Mouse (Mus musculus): ENCODE data around the gene Slc9a8. TPM values are rescaled to one million over a fixed set of nuclear protein-coding genes. Genes with fewer than 3 reads are reported as not detected.

Gene Slc9a8
- polyA plus RNA-seq, 1 experiment from 2014 or later = 26.5 TPM

DNA sequence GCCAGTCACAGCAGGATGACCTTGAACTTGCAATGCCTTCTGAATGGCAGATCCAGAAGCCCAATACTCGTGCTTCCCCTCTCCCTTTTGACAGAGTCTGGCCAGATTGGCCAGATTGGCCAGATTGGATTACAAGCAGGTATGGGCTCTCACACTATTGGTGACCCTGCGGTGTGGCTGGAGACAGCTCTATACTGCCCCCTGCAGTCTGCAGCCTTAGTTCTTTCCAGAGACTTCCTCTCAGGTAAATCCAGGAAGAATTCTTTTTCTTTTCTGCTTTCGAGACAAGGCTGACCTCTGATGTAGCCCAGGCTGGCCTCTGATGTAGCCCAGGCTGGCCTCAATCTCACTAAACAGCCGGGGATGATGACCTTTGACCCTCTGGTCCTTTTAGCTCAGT lies 3.8 kb upstream of the Slc9a8 start:
- peaks cover 14% of the 10 kb centered on the region for H3K4me1 ChIP-seq
- H3K4me2 ChIP-seq = no peak overlapping the region
- H3K36me3 ChIP-seq (replicated peaks) = no peaks in the 10 kb centered on the region
- no peak overlapping the region for H3K4me3 ChIP-seq (replicated peaks)
- no peak for ATAC-seq (ENCODE audit: low FRiP score)
- 53% methylated on average over 4 of the region's 4 CpGs for WGBS
- H3K9me3 ChIP-seq = peaks cover 3% of the 10 kb centered on the region; the same call in 1 of the 2 replicates
- no peak overlapping the region for H3K9ac ChIP-seq
- no peaks in the 10 kb centered on the region for H3K27me3 ChIP-seq
- H3K27ac ChIP-seq = no peak overlapping the region

- no peak overlapping the region for H3K4me3 ChIP-seq (replicated peaks)
- H3K27ac ChIP-seq = no peak overlapping the region
- no peak overlapping the region for H3K4me2 ChIP-seq
- H3K4me1 ChIP-seq = peaks cover 20% of the 10 kb centered on the region
- 20% methylated on average over 1 of the region's 1 CpGs for WGBS
- peaks cover 4% of the 10 kb centered on the region for H3K36me3 ChIP-seq (replicated peaks)
- H3K9me3 ChIP-seq = no peaks in the 10 kb centered on the region
- no peak overlapping the region for H3K9ac ChIP-seq
- H3K27me3 ChIP-seq = no peaks in the 10 kb centered on the region
- ATAC-seq (ENCODE audit: low FRiP score) = no peak
These were observed 2.3 kb upstream of the Slc9a8 start for GRCm38 (mm10) chr2:167419204-167419603.

- H3K36me3 ChIP-seq (replicated peaks) = peaks cover 20% of the 10 kb centered on the region
- H3K4me1 ChIP-seq = peaks cover 20% of the 10 kb centered on the region
- WGBS = 27% methylated on average over 10 of the region's 10 CpGs
- H3K4me3 ChIP-seq (replicated peaks) = peak overlapping the region; percentile 88
- no peaks in the 10 kb centered on the region for H3K9me3 ChIP-seq
- peak overlapping the region; percentile 85 for H3K9ac ChIP-seq
- peak overlapping the region; percentile 98 for H3K27ac ChIP-seq
- no peaks in the 10 kb centered on the region for H3K27me3 ChIP-seq
- no peak for ATAC-seq (ENCODE audit: low FRiP score)
- peak overlapping the region; percentile 82 for H3K4me2 ChIP-seq
These were observed 686 bp upstream of the Slc9a8 start for GRCm38 (mm10) chr2:167420811-167421241.

DNA sequence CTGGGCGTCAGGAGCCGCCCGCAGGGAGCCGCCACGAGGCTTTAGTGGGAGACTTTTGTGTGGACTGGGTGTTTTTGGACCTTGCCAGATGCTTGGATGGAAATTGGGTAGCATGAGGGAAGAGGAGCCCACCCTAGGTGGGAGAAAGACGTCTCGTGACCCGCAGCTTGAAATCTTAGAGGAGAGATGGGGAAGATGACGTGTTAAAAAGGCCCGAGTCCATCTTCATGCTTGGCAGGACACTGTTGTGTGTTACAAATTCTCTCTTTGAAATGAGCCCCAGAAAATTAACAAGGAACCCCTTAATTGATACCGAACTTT lies 598 bp downstream of the Slc9a8 start:
- ATAC-seq (ENCODE audit: low FRiP score) = peak; percentile 24; the same call in 1 of the 2 replicates

GRCm38 (mm10) chr2:167423031-167423611 lies 1.6 kb downstream of the Slc9a8 start:
- H3K27ac ChIP-seq = no peak overlapping the region
- no peaks in the 10 kb centered on the region for H3K9me3 ChIP-seq
- ATAC-seq (ENCODE audit: low FRiP score) = no peak
- H3K36me3 ChIP-seq (replicated peaks) = peaks cover 43% of the 10 kb centered on the region
- H3K4me1 ChIP-seq = peaks cover 20% of the 10 kb centered on the region
- no peaks in the 10 kb centered on the region for H3K27me3 ChIP-seq
- peak overlapping the region; percentile 82 for H3K4me2 ChIP-seq
- H3K4me3 ChIP-seq (replicated peaks) = no peak overlapping the region
- 89% methylated on average over 5 of the region's 5 CpGs for WGBS
- H3K9ac ChIP-seq = no peak overlapping the region

More for the DNA sequence above, 598 bp downstream of the Slc9a8 start:
- peak overlapping the region; percentile 98 for H3K27ac ChIP-seq
- H3K4me1 ChIP-seq = peaks cover 20% of the 10 kb centered on the region
- H3K9ac ChIP-seq = peak overlapping the region; percentile 85
- H3K4me3 ChIP-seq (replicated peaks) = peak overlapping the region; percentile 88
- peak overlapping the region; percentile 82 for H3K4me2 ChIP-seq
- H3K27me3 ChIP-seq = no peaks in the 10 kb centered on the region
- WGBS = 4% methylated on average over 11 of the region's 11 CpGs
- peaks cover 33% of the 10 kb centered on the region for H3K36me3 ChIP-seq (replicated peaks)
- H3K9me3 ChIP-seq = no peaks in the 10 kb centered on the region

DNA sequence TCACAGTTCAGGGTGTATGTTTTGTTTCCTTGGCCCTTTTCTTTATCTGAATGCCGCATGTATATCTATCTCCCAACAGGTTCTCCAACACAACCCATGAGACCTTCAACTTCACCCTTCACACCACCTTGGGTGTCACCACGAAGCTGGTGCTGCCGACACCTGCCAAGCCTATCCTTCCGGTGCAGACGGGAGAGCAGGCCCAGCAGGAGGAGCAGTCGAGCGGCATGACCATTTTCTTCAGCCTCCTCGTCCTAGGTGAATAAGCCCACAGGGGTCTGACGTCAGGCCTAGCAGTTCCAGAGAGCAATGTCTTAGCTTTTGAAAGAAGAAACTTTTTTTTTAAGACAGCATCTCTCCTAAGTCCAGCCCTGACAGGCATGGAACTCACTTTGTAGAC lies 2.5 kb downstream of the Slc9a8 start:
- no peaks in the 10 kb centered on the region for H3K9me3 ChIP-seq
- peaks cover 20% of the 10 kb centered on the region for H3K4me1 ChIP-seq
- H3K4me3 ChIP-seq (replicated peaks) = no peak overlapping the region
- H3K27ac ChIP-seq = no peak overlapping the region
- no peak overlapping the region for H3K4me2 ChIP-seq
- H3K36me3 ChIP-seq (replicated peaks) = peaks cover 47% of the 10 kb centered on the region
- no peak overlapping the region for H3K9ac ChIP-seq
- 83% methylated on average over 9 of the region's 9 CpGs for WGBS
- no peaks in the 10 kb centered on the region for H3K27me3 ChIP-seq
- ATAC-seq (ENCODE audit: low FRiP score) = no peak

DNA sequence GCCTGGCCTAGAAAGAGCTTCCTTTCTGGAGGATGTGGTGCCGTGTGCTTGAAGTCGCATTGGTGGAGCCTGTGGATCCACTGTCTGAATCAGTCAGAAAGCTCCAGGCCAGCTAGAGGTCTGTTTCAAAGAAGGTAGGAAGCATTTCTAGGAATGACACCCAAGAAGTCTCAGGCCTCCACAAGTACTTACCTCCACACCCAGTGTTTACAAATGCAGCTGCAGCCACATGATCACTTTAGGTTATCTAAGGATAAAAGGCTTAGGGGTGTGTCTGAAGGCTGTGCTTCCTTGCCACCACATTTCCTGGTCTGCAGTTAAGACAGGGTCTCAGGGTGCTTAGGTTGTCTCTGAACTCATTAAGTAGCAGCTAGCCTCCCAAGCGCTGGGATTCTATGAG lies 3.0 kb downstream of the Slc9a8 start:
- H3K27ac ChIP-seq = no peak overlapping the region
- 100% methylated on average over 3 of the region's 3 CpGs for WGBS
- no peak overlapping the region for H3K4me3 ChIP-seq (replicated peaks)
- no peak overlapping the region for H3K9ac ChIP-seq
- H3K36me3 ChIP-seq (replicated peaks) = peaks cover 50% of the 10 kb centered on the region
- no peak overlapping the region for H3K4me2 ChIP-seq
- H3K9me3 ChIP-seq = no peaks in the 10 kb centered on the region
- H3K27me3 ChIP-seq = no peaks in the 10 kb centered on the region
- no peak for ATAC-seq (ENCODE audit: low FRiP score)
- H3K4me1 ChIP-seq = peaks cover 20% of the 10 kb centered on the region

GRCm38 (mm10) chr2:167425407-167425806 lies 3.9 kb downstream of the Slc9a8 start:
- no peak for ATAC-seq (ENCODE audit: low FRiP score)
- Histone ChIP-seq H3K4me1 (peaks cover 18% of the 10 kb centered on the region), H3K27me3 (no peaks in the 10 kb centered on the region), H3K27ac (no peak overlapping the region), H3K4me3 (replicated peaks) (no peak overlapping the region), H3K9ac (no peak overlapping the region), H3K4me2 (no peak overlapping the region), H3K9me3 (no peaks in the 10 kb centered on the region), H3K36me3 (replicated peaks) (peaks cover 53% of the 10 kb centered on the region)
- 86% methylated on average over 6 of the region's 6 CpGs for WGBS

- no peak for ATAC-seq (ENCODE audit: low FRiP score)
These were observed 8.1 kb downstream of the Slc9a8 start for GRCm38 (mm10) chr2:167429596-167429995.

DNA sequence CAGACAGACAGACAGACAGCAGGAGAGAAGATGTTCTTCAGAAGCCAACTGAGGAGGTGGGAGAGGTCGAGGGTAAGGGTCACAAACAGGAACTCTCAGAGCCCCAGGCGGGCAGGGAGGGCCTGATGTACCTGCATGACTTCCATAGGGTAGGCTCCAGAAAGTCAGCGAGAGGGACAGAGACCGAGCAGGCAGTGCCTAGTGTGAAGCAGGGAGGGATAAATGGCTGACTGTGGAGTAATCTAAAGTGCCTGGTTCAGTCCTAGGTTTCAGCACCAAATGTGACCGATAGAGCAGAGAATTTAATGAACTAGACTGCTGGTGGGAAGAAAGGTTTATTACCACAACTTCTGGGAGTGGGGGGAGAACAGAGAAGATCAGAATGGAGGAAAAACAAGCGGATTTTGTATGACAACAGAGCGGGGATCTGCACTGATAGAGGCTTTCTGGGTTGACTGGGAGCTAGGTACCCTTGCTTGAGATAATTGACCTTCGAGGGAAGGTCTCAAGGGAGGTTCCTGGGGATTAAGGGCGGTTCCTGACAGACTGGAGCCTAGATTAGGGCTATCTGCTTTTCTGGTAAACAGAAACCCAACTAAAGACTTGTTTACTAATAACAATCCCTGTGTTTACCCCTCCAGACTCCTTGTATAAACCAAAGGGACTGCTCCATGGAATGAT lies 9.4 kb downstream of the Slc9a8 start:
- Histone ChIP-seq H3K4me3 (replicated peaks) (no peak overlapping the region), H3K27ac (no peak overlapping the region), H3K4me1 (no peaks in the 10 kb centered on the region), H3K27me3 (no peaks in the 10 kb centered on the region), H3K36me3 (replicated peaks) (peaks cover 58% of the 10 kb centered on the region), H3K9ac (no peak overlapping the region), H3K4me2 (no peak overlapping the region), H3K9me3 (no peaks in the 10 kb centered on the region)
- no peak for ATAC-seq (ENCODE audit: low FRiP score)
- 74% methylated on average over 9 of the region's 9 CpGs for WGBS

More at GRCm38 (mm10) chr2:167429596-167429995, 8.1 kb downstream of the Slc9a8 start:
- H3K9me3 ChIP-seq = no peaks in the 10 kb centered on the region
- H3K4me1 ChIP-seq = no peaks in the 10 kb centered on the region
- no peak overlapping the region for H3K27ac ChIP-seq
- no peak overlapping the region for H3K9ac ChIP-seq
- H3K4me3 ChIP-seq (replicated peaks) = no peak overlapping the region
- H3K27me3 ChIP-seq = no peaks in the 10 kb centered on the region
- H3K36me3 ChIP-seq (replicated peaks) = peaks cover 63% of the 10 kb centered on the region
- H3K4me2 ChIP-seq = no peak overlapping the region
- WGBS = 97% methylated on average over 5 of the region's 5 CpGs

GRCm38 (mm10) chr2:167431418-167431776 lies 9.9 kb downstream of the Slc9a8 start:
- Histone ChIP-seq H3K4me2 (no peak overlapping the region), H3K9ac (no peak overlapping the region), H3K4me1 (no peaks in the 10 kb centered on the region), H3K27ac (no peak overlapping the region), H3K36me3 (replicated peaks) (peaks cover 53% of the 10 kb centered on the region), H3K27me3 (no peaks in the 10 kb centered on the region), H3K9me3 (no peaks in the 10 kb centered on the region), H3K4me3 (replicated peaks) (no peak overlapping the region)
- no peak for ATAC-seq (ENCODE audit: low FRiP score)
- WGBS = 82% methylated on average over 7 of the region's 7 CpGs

DNA sequence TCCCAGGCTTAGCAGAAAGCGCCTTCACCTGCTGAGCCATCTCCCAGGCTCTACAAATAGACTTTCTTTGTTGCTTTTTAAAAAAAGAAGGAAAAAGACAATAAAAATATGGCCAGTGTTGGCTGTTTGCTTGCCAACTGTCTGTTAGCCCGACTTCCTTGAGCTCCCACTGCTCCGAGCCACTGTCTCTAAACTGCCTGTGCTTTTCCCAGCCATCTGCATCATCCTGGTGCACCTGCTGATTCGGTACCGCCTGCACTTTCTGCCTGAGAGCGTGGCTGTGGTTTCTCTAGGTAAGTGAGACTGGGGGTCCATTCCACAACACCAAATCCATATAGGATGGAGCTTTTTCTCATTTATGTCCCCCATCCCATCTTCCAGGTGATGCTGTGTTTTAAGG lies 13.1 kb downstream of the Slc9a8 start:
- Histone ChIP-seq H3K27me3 (no peaks in the 10 kb centered on the region), H3K4me1 (no peaks in the 10 kb centered on the region), H3K9me3 (no peaks in the 10 kb centered on the region), H3K36me3 (replicated peaks) (peaks cover 45% of the 10 kb centered on the region), H3K27ac (no peak overlapping the region), H3K4me3 (replicated peaks) (no peak overlapping the region), H3K9ac (no peak overlapping the region), H3K4me2 (no peak overlapping the region)
- 96% methylated on average over 6 of the region's 6 CpGs for WGBS
- no peak for ATAC-seq (ENCODE audit: low FRiP score)

DNA sequence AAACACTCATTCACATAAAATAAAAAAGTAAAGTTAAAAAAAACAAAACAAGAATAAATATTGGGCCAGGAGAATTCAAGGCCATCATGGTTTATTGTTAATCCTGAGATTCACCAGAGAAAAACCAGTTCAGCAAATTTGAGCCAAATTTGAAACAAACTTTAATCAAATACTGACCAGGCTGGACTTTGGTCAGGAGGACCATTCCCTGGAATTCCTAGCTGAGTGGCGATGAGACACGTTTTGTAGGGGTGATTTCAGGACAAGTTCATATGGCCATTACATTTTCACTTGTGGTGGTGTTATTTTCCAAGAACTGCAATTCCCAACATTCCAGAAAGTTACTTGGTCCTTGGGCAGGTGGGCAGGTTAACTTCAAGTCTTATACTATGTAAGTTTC lies 14.1 kb downstream of the Slc9a8 start:
- peaks cover 51% of the 10 kb centered on the region for H3K36me3 ChIP-seq (replicated peaks)
- H3K27me3 ChIP-seq = no peaks in the 10 kb centered on the region
- H3K4me2 ChIP-seq = no peak overlapping the region
- H3K4me3 ChIP-seq (replicated peaks) = no peak overlapping the region
- no peak for ATAC-seq (ENCODE audit: low FRiP score)
- H3K4me1 ChIP-seq = no peaks in the 10 kb centered on the region
- H3K9me3 ChIP-seq = no peaks in the 10 kb centered on the region
- 97% methylated on average over 2 of the region's 2 CpGs for WGBS
- no peak overlapping the region for H3K27ac ChIP-seq
- H3K9ac ChIP-seq = no peak overlapping the region

Data from forebrain, embryonic 12.5 days (tissue).